Mouse (Mus musculus): ENCODE data around the gene Hemk1. TPM values are rescaled to one million over a fixed set of nuclear protein-coding genes. Genes with fewer than 3 reads are reported as not detected.
"Not testable (repeated sequence)": the region's sequence is repeated elsewhere in the genome, so short reads cannot be mapped to it uniquely, and the experiment has no call there.

Hemk1 gene
- total RNA-seq, 2 experiments from 2014 or later, result 15.9 to 21.4 TPM

DNA sequence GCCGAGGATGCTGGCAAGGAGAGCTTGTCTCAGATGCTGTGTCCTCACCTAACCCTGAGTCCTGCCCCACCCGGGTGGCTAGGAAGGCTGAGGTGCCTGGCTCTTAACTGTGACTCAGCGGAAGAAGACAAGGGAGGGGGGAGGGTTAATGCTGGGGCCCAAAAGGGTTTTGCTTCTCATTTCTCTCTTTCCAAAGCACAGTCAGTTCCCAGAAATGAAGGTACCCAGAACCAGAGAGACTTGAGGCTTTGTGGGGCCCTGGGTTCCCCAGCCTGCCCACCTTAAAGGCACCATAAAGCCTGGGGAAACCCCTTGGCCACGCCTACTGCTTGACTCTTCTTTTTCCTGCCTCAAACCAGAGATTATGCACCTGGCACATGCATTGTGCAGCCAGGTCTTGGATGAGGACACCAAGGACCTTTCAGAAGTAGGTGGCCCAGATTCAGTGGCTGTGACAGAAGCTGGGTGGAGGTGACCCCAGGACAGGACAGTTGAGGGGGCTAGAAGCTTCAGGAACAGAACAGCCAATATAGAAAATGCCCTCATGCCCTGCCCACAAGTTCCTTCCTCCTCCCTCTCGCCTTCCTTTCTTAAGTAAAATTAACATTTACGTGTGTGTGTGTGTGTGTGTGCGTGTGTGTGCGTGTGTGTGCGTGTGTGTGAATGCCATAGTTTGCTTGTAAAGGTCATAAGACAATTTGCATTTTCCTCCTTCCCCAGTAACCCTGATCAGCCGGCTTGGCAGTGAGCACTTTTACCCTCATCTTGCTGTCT lies 25.2 kb downstream of the Hemk1 start:
- TF ChIP-seq CTCF (conservative IDR thresholded peaks at IDR 0.05), result no peak
- no peak for DNase-seq (ENCODE audit: low spot score in 2 of 2)
- no peak overlapping the region for H3K27ac ChIP-seq
- H3K4me3 ChIP-seq, result no peak overlapping the region

- no peak for TF ChIP-seq CTCF (conservative IDR thresholded peaks at IDR 0.05)
- Histone ChIP-seq H3K27ac (no peak overlapping the region), H3K4me3 (no peak overlapping the region)
- no peak for DNase-seq (ENCODE audit: low spot score in 2 of 2)
Measured at GRCm38 (mm10) chr9:107309600-107309999, 28.6 kb downstream of the Hemk1 start.

DNA sequence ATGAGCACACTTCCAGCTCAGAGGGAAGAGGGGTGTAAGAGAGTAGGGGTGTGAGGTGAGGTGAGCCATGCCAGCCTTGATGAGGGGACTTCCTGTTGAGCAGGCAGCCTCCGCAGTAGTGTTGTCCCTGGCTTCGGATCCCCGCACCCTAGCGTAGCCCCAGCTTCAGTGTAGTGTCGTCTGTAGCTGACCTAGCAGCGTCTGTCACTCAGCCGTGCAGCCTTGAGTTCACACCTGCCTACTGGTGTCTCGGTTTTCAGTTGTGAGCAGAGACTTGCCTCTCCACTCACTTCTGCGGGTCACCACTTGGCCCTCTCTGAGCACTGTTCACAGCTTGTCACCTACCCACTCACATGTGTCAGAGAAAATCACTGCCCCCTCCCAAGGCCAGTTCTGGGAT lies 29.0 kb downstream of the Hemk1 start:
- TF ChIP-seq CTCF (conservative IDR thresholded peaks at IDR 0.05), result no peak
- H3K27ac ChIP-seq, result no peak overlapping the region
- no peak overlapping the region for H3K4me3 ChIP-seq
- no peak for DNase-seq (ENCODE audit: low spot score in 2 of 2)

GRCm38 (mm10) chr9:107308346-107309000 lies 29.7 kb downstream of the Hemk1 start:
- H3K4me3 ChIP-seq, result no peak overlapping the region
- H3K27ac ChIP-seq, result no peak overlapping the region
- no peak for DNase-seq (ENCODE audit: low spot score in 2 of 2)
- no peak for TF ChIP-seq CTCF (conservative IDR thresholded peaks at IDR 0.05)

DNA sequence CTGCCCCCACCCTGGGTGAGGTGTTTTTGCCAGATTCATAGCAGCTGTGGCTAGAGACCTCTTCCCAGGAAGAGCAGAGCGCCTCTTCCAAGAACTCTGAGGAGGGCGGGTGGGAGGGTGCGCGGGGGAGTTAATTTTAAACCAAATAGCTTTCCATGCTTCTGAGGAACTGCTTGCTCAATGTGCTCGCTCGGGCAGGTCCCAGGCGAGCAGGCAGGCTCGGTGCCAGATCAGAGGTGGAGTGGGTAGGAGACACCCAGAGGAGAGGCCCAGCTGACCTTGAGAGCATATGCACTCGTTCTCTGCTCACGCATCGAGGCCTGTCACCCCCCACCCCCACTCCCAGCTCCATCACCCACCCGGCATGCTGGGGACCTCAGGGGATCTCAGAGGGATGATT lies 30.3 kb downstream of the Hemk1 start:
- no peak overlapping the region for H3K4me3 ChIP-seq
- DNase-seq (ENCODE audit: low spot score in 2 of 2), result no peak

GRCm38 (mm10) chr9:107307099-107307872 lies 30.9 kb downstream of the Hemk1 start:
- no peak overlapping the region for H3K4me3 ChIP-seq
- no peak for DNase-seq (ENCODE audit: low spot score in 2 of 2)
- TF ChIP-seq CTCF (conservative IDR thresholded peaks at IDR 0.05), result no peak

More for the DNA sequence above, 30.3 kb downstream of the Hemk1 start:
- no peak overlapping the region for H3K27ac ChIP-seq
- no peak for TF ChIP-seq CTCF (conservative IDR thresholded peaks at IDR 0.05)

DNA sequence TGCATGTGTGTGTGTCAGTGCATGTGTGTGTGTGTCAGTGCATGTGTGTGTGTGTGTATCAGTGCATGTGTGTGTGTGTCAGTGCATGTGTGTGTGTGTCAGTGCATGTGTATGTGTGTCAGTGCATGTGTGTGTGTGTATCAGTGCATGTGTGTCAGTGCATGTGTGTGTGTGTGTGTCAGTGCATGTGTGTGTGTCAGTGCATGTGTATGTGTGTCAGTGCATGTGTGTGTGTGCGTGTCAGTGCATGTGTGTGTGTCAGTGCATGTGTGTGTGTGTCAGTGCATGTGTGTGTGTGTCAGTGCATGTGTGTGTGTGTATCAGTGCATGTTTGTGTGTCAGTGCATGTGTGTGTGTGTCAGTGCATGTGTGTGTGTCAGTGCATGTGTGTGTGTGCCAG lies 31.5 kb downstream of the Hemk1 start:
- H3K27ac ChIP-seq; H3K4me3 ChIP-seq; DNase-seq (ENCODE audit: low spot score in 2 of 2): not testable (repeated sequence)

More at GRCm38 (mm10) chr9:107307099-107307872, 30.9 kb downstream of the Hemk1 start:
- no peak overlapping the region for H3K27ac ChIP-seq

GRCm38 (mm10) chr9:107305601-107306542 lies 32.3 kb downstream of the Hemk1 start:
- Histone ChIP-seq H3K27ac (no peak overlapping the region), H3K4me3 (no peak overlapping the region)
- TF ChIP-seq CTCF (conservative IDR thresholded peaks at IDR 0.05), result no peak
- DNase-seq (ENCODE audit: low spot score in 2 of 2), result no peak

- no peak for DNase-seq (ENCODE audit: low spot score in 2 of 2)
- Histone ChIP-seq H3K27ac (no peak overlapping the region), H3K4me3 (no peak overlapping the region)
- no peak for TF ChIP-seq CTCF (conservative IDR thresholded peaks at IDR 0.05)
Measured at GRCm38 (mm10) chr9:107305012-107305411, 33.1 kb downstream of the Hemk1 start.

- TF ChIP-seq CTCF (conservative IDR thresholded peaks at IDR 0.05), result no peak
- H3K4me3 ChIP-seq, result no peak overlapping the region
- DNase-seq (ENCODE audit: low spot score in 2 of 2), result no peak
- H3K27ac ChIP-seq, result no peak overlapping the region
Measured at GRCm38 (mm10) chr9:107304383-107304782, 33.8 kb downstream of the Hemk1 start.

DNA sequence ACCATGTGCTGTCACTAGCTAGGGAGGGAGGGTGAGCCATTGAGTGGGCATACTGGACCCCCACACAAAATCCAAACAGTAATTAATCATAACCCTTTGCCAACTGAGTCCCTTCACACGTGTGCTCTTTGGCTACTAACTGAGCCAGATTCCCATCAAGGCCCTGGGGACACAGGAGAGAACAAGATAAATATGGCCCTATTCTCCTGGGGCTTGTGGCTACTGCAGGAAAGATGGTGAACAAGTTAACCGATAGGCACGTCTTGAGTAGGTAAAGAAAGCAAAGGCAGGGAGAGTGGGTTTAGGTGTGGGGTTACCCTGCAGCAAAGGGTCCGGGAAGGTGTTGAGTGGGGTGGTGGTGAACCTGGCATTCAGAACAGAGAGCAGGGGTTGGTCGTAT lies 34.2 kb downstream of the Hemk1 start:
- DNase-seq (ENCODE audit: low spot score in 2 of 2), result no peak
- Histone ChIP-seq H3K27ac (no peak overlapping the region), H3K4me3 (no peak overlapping the region)
- TF ChIP-seq CTCF (conservative IDR thresholded peaks at IDR 0.05), result no peak

GRCm38 (mm10) chr9:107303121-107303820 lies 34.9 kb downstream of the Hemk1 start:
- Histone ChIP-seq H3K27ac (no peak overlapping the region), H3K4me3 (no peak overlapping the region)
- DNase-seq (ENCODE audit: low spot score in 2 of 2), result no peak
- TF ChIP-seq CTCF (conservative IDR thresholded peaks at IDR 0.05), result no peak

Measured in layer of hippocampus, adult 2 months (tissue).